Mouse (Mus musculus) inflammation-experienced regulatory T-cells, adult 6 months (primary cell): ENCODE results near the gene Elk1. TPM values are rescaled to one million over a fixed set of nuclear protein-coding genes. Genes with fewer than 3 reads are reported as not detected.

Source experiments
- ATAC-seq: one replicate; pipeline ENCODE4 v1.8.0; 2017
- polyA plus RNA-seq, 3 experiments: library from polyadenylated mRNA; unstranded; fragments of 100-300 nt; shearing (Covaris generic); gene quantifications; one replicate each; pipeline ENCODE4 v1.2.1; 2017

The Elk1 gene
- polyA plus RNA-seq = 1 to 10 TPM; 3.2 to 6.3 (median 3.4) TPM

- ATAC-seq = peak; percentile 94
Observed at GRCm38 (mm10) chrX:20950191-20950880, at the start of gene Elk1. TSS of gene Elk1 (minus strand) at chrX:20950608.

GRCm38 (mm10) chrX:20980901-20981300 is 30.5 kb upstream of the Elk1 start:
- ATAC-seq = no peak

DNA sequence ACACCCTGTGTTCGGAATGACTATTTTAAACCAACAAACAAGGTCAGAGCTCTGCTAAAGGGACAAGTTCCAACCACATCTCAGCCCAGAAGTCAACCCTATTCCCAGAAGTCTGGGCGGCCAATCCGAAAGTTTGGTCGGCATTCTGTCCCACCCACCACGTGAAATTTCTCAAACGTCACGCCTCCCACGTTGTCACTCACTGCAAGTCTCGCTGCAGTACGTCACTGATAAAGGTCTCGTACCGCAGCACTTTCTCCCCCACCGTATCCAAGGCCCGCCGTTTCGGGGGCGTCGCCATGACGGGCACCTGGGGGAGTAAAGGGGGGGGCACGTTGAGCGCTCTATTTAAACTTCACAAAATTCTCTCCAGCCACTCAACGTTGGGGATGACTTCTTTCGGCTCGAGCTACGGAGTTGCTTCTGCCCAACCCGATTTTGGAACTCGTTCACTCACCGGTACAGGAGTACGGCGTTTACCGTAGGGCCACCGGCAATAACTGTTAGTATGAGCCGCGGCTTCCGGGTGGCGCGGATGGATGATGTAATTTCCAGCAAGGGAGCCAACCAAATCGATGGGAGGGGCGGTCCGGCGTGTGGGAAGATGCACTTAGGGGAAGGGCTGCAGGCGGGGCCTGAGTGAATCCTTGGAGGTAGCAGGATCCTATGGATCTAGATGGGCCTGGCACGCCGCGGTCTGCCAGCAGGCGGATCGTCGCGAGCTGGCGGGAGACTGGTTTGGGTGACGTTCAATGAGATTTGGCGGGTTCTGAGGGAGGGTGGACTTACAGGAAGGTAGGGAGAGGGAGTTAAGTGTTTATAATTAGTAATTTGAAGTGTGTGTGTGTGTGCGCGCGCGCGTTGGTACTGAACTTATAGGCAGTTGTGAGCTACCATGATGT is 11.3 kb upstream of the Elk1 start, which contains the start of gene Uxt:
Gene Uxt, minus strand, starts transcription at position 541 of the 902 bp plus-strand sequence.
- ATAC-seq = peak; percentile 86

DNA sequence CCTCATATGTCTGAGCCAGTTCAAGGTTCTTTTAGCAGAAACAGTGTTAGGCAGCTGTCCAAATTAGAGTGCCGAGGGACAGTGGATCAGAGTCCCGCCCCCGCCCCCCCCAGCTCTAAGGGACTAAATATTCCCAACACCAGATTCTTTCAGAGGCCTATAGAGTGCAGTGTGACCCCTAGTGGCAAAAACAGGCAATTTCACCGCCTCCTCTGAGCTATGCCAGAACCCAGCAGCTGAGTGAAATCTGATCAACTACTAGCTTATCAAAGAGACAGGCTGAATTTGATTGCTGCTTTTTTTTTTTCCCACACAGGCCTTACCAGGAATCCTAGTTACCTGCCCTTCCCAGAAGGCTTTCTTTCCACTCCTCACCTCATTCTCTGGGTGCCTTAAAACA is 4.4 kb downstream of the Elk1 start:
- ATAC-seq = no peak

DNA sequence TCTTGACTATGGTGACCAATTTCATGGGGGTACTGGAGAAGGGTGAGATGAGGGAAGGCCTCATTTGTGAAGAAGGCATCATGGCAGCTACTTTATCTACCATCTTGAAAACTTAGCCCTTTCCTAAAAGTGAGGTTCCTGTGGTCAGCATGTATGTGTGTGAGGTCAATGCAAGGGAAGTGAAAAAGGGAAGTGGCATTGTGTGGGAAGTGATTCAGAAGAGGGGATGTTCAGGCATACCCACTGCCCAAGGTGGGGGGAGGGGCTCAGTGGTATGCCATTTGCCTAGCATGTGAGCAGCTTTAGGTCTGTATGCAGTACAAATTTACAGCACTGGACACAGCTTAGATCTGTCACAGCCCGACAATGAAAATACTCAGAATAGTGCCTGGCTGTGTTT is 18.4 kb downstream of the Elk1 start:
- no peak for ATAC-seq

- ATAC-seq = no peak
Observed at GRCm38 (mm10) chrX:20931364-20931763, 19.0 kb downstream of the Elk1 start, which contains the start of gene Cfp. TSS of gene Cfp (minus strand) at chrX:20931555.

GRCm38 (mm10) chrX:20929859-20930258 is 20.5 kb downstream of the Elk1 start:
- ATAC-seq = no peak

GRCm38 (mm10) chrX:20924976-20925375 is 25.4 kb downstream of the Elk1 start:
- ATAC-seq = no peak

- no peak for ATAC-seq
Observed at GRCm38 (mm10) chrX:20923506-20923905, 26.9 kb downstream of the Elk1 start.

DNA sequence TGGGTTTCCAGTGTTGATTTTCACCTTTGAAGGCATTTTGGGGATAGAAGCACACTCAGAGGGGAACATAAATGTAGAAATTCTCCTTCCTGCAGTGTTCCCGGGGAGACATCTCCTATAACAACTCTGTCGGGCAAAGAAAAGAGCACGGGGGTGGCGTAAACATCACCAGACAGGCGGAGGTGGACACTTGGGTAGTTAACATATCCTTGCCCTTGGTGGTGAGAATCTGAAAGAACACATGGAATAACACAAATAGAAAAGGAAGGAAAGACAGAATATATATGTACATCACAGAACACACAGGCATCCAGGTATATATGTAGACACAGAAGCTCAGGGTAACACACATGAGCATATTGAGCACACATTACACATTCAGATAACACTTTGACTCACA is 29.0 kb downstream of the Elk1 start:
- no peak for ATAC-seq

DNA sequence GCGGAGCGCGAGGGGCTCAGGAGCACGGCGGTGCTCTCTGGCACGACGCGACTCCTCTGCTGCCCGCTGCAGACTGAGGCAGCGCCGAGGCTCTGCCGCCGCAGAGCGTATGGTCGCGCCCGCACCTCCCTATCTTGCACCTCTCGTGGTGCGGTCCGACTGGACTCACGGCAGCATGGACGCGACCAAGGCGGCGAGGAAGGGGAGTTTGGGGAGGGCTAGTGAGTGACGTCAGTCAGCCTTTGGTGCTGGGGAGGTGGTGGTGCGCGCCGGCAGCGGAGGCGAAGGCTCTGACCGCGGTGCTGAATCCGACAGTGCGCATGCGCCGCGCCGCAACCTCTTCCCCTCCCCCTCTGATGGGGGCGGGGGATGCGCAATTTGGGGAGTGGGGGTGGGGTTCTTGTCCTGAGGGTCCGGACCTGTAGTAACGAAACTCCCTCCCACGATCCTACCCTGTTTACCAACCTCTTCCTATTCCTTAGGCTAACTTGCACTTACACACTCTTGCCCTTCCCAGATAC is 29.5 kb downstream of the Elk1 start, which contains the start of gene Syn1:
Gene Syn1, minus strand, starts transcription at position 161 of the 521 bp plus-strand sequence.
- ATAC-seq = peak; percentile 97

GRCm38 (mm10) chrX:20920249-20920843 is 30.1 kb downstream of the Elk1 start:
- ATAC-seq = peak; percentile 24

DNA sequence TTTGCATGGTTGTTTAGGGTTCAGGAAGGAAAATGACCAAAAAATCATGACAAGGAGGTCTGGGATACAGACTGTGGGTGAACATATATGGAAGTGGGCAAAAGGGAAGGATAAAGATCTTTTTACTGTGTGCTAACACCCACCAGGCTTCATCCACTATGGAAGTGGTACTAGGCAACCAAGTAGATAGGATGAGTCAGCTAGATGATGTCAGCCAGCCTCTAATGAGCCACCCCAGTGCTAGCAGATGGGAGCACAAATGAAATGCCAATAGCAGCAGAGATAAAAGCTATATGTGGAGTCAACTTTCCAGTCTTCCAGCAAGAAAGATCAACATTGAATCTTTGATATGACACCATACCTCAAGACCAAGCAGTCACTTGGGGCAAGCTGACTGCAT is 35.3 kb downstream of the Elk1 start:
- no peak for ATAC-seq

GRCm38 (mm10) chrX:20913726-20914125 is 36.7 kb downstream of the Elk1 start:
- ATAC-seq = no peak

DNA sequence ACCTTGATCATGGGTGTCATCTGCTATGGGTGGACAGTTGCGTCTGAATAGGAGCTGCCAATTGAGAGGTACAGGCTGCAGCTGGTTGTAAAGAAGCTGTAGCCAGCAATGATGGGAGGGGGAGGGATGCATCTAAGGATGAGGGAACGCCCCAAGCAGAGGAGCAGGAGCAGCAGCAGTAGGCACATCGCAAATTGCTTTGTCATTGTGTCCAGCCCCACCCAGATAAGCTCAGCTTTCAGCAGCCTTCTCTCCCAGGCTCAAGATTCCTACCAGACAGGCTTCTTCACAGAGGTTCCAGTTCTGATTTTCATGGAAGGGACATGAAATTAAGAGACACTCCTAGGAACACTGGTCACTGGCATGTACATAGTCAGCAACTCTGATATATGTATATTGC is 40.3 kb downstream of the Elk1 start:
- ATAC-seq = no peak

Other genes starting within 250 kb of the Elk1 start
- gene Usp11, start 246.7 kb downstream of the Elk1 start, polyA plus RNA-seq = 10 to 100 TPM in 2 of 3 experiments, 1 to 10 TPM in 1; 6.5 to 21.8 (median 12.9) TPM
- gene Araf, start 152.8 kb downstream of the Elk1 start, polyA plus RNA-seq = 100 to 1,000 TPM in 2 of 3 experiments, 10 to 100 TPM in 1; 99.1 to 180 (median 137) TPM
- gene Timp1, start 80.4 kb downstream of the Elk1 start, polyA plus RNA-seq = not detected
- not detected for gene Syn1, start 29.6 kb downstream of the Elk1 start, polyA plus RNA-seq
- 1 to 10 TPM; 4.7 to 6.6 (median 6.3) TPM for gene Cfp, start 19.1 kb downstream of the Elk1 start, polyA plus RNA-seq
- gene Uxt, start 11.4 kb upstream of the Elk1 start, polyA plus RNA-seq = 10 to 100 TPM; 34.8 to 45.2 (median 42.1) TPM
- gene Zfp182, start 111.7 kb upstream of the Elk1 start, polyA plus RNA-seq = 10 to 100 TPM; 17.9 to 20.9 (median 20.3) TPM
- not detected for gene Spaca5, start 117.8 kb upstream of the Elk1 start, polyA plus RNA-seq
- gene Zfp300, start 138.9 kb upstream of the Elk1 start, polyA plus RNA-seq = 1 to 10 TPM; 2.8 to 4.5 (median 3.4) TPM
- not detected for gene Ssxa1, start 165.2 kb upstream of the Elk1 start, polyA plus RNA-seq
- gene Gm21876, start 225.0 kb upstream of the Elk1 start, polyA plus RNA-seq = not detected